Mouse (Mus musculus) macrophage (primary cell): ENCODE results near the gene Wdfy3. TPM values are rescaled to one million over a fixed set of nuclear protein-coding genes. Genes with fewer than 3 reads are reported as not detected.
A peak's percentile ranks its signal among the peaks of the same experiment; 100 is the strongest.

Experiments used
- H3K27ac ChIP-seq: fragments of 350-480 bp; formaldehyde crosslinking; 2 replicates; pipeline ENCODE4 v1.9.0; 2021
- H3K36me3 ChIP-seq: fragments of 350-480 bp; formaldehyde crosslinking; 2 replicates; pipeline ENCODE4 v1.9.0; 2021; ENCODE audit errors: inconsistent target
- H3K4me3 ChIP-seq: fragments of 350-480 bp; formaldehyde crosslinking; 2 replicates; pipeline ENCODE4 v1.9.0; 2021; ENCODE audit errors: inconsistent target
- H3K79me2 ChIP-seq: fragments of 350-480 bp; formaldehyde crosslinking; 2 replicates; pipeline ENCODE4 v1.9.0; 2021; ENCODE audit errors: inconsistent target
- WGBS: methylation state at CpG from one replicate; pipeline ENCODE4 v1.1.7; 2026; ENCODE audit warnings: inconsistent platforms; ENCODE audit not compliant: missing documents; 5-methylcytosine and 5-hydroxymethylcytosine counted together
- polyA plus RNA-seq: library from polyadenylated mRNA; stranded (reverse); fragments of 250-400 nt; gene quantifications from 3 replicates; pipeline ENCODE4 v1.2.4, GENCODE M21; 2018; ENCODE audit warnings: inconsistent platforms

The Wdfy3 gene
- polyA plus RNA-seq, 1 experiment from 2014 or later, result 31.1 TPM

GRCm38 (mm10) chr5:102045177-102045576 is 24.5 kb downstream of the Wdfy3 start:
- 52% methylated on average over 8 of the region's 8 CpGs for WGBS
- H3K36me3 ChIP-seq, result peaks cover 23% of the 10 kb centered on the region; the same call in 1 of the 2 replicates
- H3K27ac ChIP-seq, result no peak overlapping the region
- peaks cover 100% of the 10 kb centered on the region for H3K79me2 ChIP-seq
- no peak overlapping the region for H3K4me3 ChIP-seq

- Histone ChIP-seq H3K79me2 (peaks cover 87% of the 10 kb centered on the region), H3K4me3 (no peak overlapping the region), H3K36me3 (peaks cover 40% of the 10 kb centered on the region), H3K27ac (peak overlapping the region; percentile 51)
- WGBS, result 12% methylated on average over 8 of the region's 8 CpGs
These were observed 36.4 kb downstream of the Wdfy3 start for GRCm38 (mm10) chr5:102033281-102033680.

GRCm38 (mm10) chr5:102032594-102033240 is 37.0 kb downstream of the Wdfy3 start:
- 86% methylated on average over 16 of the region's 22 CpGs for WGBS

DNA sequence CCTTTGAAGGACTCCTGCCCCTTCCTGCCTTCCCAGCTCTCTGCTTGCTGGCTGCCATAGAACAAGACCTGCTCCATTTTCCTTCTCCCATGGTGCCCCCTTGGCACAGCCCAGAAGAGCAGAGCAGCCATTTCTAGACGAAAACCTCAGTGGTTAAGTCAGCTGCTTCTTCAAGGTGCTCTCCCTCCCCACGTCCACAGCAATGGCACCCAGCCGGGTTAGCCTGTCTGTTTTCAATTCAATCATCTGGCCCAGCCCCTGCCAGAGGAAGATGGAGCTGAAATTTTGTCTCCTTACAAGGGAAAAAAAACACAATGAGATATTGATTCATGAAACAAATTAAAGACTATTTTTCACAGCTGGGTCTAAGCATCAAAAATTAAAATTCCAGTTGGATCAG is 37.5 kb downstream of the Wdfy3 start:
- H3K36me3 ChIP-seq, result peaks cover 47% of the 10 kb centered on the region
- H3K27ac ChIP-seq, result no peak overlapping the region
- WGBS, result 89% methylated on average over 3 of the region's 3 CpGs
- H3K79me2 ChIP-seq, result peaks cover 87% of the 10 kb centered on the region
- H3K4me3 ChIP-seq, result no peak overlapping the region

More at GRCm38 (mm10) chr5:102032594-102033240, 37.0 kb downstream of the Wdfy3 start:
- peaks cover 87% of the 10 kb centered on the region for H3K79me2 ChIP-seq
- H3K4me3 ChIP-seq, result no peak overlapping the region
- peak overlapping the region; percentile 51 for H3K27ac ChIP-seq
- peaks cover 46% of the 10 kb centered on the region for H3K36me3 ChIP-seq

DNA sequence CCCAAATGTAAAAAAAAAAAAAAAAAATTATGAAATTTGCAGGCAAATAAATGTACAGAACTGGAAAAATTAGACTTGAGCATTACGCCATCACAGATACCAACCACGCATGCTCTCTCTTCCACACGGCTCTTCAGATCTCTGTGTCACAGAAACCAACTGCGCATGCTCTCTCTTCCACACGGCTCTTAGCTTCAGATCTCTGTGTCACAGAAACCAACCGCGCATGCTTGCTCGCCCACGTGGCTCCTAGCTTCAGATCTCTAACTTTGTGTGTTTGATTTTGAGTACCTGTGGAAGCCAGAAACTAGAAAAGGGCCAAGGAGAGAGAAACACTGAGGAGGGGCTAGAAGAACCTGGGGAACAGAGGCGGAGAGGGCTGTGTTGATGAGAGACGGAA is 46.3 kb downstream of the Wdfy3 start:
- Histone ChIP-seq H3K79me2 (peaks cover 100% of the 10 kb centered on the region), H3K27ac (no peak overlapping the region), H3K36me3 (peaks cover 35% of the 10 kb centered on the region), H3K4me3 (no peak overlapping the region)
- 95% methylated on average over 11 of the region's 11 CpGs for WGBS

GRCm38 (mm10) chr5:102022018-102022898 is 47.5 kb downstream of the Wdfy3 start:
- H3K4me3 ChIP-seq, result no peak overlapping the region
- peaks cover 28% of the 10 kb centered on the region for H3K36me3 ChIP-seq
- no peak overlapping the region for H3K27ac ChIP-seq
- H3K79me2 ChIP-seq, result peaks cover 100% of the 10 kb centered on the region
- 96% methylated on average over 16 of the region's 16 CpGs for whole genome bisulfite sequencing

DNA sequence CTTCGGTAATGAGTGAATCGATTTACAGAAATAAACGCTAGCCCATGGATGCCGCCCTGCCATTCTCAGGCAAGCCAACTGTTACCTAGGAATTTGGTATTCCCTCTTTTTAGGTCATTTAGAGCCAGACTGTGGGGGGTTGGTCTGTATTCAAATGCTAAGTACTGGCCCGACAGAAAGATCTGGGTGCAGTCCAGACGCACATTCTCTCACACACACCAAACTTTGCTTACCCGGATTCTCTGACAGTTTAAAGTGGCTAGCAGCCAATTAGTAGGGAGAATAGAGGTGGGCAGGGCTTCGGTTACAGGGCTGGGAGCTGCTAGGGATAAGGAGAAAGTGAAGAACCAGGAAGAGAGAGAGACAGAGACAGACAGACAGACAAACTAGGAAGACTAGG is 55.5 kb downstream of the Wdfy3 start:
- WGBS, result 96% methylated on average over 8 of the region's 8 CpGs
- peaks cover 100% of the 10 kb centered on the region for H3K79me2 ChIP-seq
- H3K27ac ChIP-seq, result no peak overlapping the region
- peaks cover 14% of the 10 kb centered on the region; the same call in 1 of the 2 replicates for H3K36me3 ChIP-seq
- no peak overlapping the region for H3K4me3 ChIP-seq

- Histone ChIP-seq H3K79me2 (peaks cover 100% of the 10 kb centered on the region), H3K36me3 (peaks cover 14% of the 10 kb centered on the region; the same call in 1 of the 2 replicates), H3K4me3 (no peak overlapping the region), H3K27ac (no peak overlapping the region)
- 99% methylated on average over 7 of the region's 7 CpGs for WGBS
These were observed 55.9 kb downstream of the Wdfy3 start for GRCm38 (mm10) chr5:102013781-102014180.

DNA sequence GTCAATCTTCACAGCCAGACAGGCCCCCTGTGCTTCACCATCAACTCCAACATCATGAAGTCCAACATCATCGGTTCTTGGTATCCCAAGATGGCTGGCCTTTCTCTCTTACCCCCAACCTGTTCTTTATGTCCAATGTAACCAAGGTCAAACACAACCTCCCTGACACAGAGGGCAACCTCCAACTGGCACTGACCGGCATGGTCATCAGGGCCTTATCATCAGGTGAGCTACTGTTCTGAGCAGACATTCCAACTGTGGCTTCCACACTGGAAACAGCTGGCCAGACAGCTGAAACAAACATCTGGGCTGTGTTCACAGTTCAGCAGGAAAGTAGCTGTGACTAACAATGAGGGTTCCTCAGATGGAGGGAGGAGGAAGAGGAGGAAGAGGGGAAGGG is 58.8 kb downstream of the Wdfy3 start:
- WGBS, result 95% methylated on average over 2 of the region's 2 CpGs
- Histone ChIP-seq H3K79me2 (peaks cover 100% of the 10 kb centered on the region), H3K27ac (no peak overlapping the region), H3K4me3 (no peak overlapping the region), H3K36me3 (peaks cover 19% of the 10 kb centered on the region; the same call in 1 of the 2 replicates)

GRCm38 (mm10) chr5:102009606-102010005 is 60.1 kb downstream of the Wdfy3 start:
- peaks cover 100% of the 10 kb centered on the region for H3K79me2 ChIP-seq
- no peak overlapping the region for H3K27ac ChIP-seq
- peaks cover 11% of the 10 kb centered on the region; the same call in 1 of the 2 replicates for H3K36me3 ChIP-seq
- H3K4me3 ChIP-seq, result no peak overlapping the region
- 89% methylated on average over 6 of the region's 6 CpGs for WGBS

DNA sequence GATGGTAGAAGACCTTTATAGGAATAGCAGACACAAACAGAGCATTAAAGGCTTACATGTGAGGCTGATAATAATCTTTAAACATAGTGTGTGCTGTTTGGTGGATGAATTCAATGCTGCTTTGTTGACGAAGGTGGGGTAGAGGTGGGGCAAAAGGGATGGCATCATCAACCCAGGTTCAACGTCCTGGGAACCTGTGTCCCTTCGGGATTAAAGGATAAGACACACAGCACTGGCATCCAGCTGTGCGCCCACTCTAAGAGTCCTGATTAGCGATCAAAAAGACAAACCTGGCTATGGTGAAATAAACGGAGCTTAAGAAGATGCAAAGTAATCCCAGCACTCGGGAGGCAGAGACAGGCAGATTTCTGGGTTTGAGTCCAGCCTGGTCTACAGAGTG is 61.0 kb downstream of the Wdfy3 start:
- WGBS, result 97% methylated on average over 7 of the region's 7 CpGs
- H3K36me3 ChIP-seq, result 0 out of 2 replicates have a peak, but pooled peaks cover 5% of the 10 kb centered on the region
- H3K79me2 ChIP-seq, result peaks cover 100% of the 10 kb centered on the region
- H3K27ac ChIP-seq, result no peak overlapping the region
- H3K4me3 ChIP-seq, result no peak overlapping the region

- Histone ChIP-seq H3K27ac (no peak overlapping the region), H3K36me3 (0 out of 2 replicates have a peak, but pooled peaks cover 5% of the 10 kb centered on the region), H3K79me2 (peaks cover 100% of the 10 kb centered on the region), H3K4me3 (no peak overlapping the region)
- WGBS, result 97% methylated on average over 6 of the region's 6 CpGs
These were observed 63.3 kb downstream of the Wdfy3 start for GRCm38 (mm10) chr5:102006218-102006941.

GRCm38 (mm10) chr5:102003371-102003770 is 66.3 kb downstream of the Wdfy3 start:
- Histone ChIP-seq H3K36me3 (0 out of 2 replicates have a peak, but pooled peaks cover 5% of the 10 kb centered on the region), H3K79me2 (peaks cover 100% of the 10 kb centered on the region), H3K27ac (0 out of 2 replicates have a peak overlapping the region, but pooled peaks have one; percentile 21), H3K4me3 (no peak overlapping the region)
- 53% methylated on average over 3 of the region's 3 CpGs for WGBS

DNA sequence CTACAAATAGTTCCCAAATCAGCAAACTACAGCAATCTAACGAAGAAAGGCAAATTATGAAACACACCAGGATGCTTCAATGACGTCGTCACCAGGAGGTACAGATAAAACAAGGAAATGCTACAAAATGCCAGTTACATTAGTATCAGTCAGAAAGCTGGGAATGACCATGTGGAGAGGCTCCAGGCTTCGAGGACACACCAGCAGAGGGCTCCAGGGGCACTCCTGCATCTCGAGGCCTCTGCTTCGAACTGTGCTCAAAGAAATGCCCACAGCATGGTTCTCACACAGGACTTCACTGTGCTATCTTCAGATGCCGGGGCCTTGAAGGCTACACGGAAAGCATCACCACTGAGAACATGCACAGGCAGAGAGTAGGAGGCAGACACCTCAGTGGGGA is 68.7 kb downstream of the Wdfy3 start:
- Histone ChIP-seq H3K79me2 (peaks cover 100% of the 10 kb centered on the region), H3K36me3 (no peaks in the 10 kb centered on the region), H3K4me3 (no peak overlapping the region), H3K27ac (no peak overlapping the region)
- 85% methylated on average over 8 of the region's 8 CpGs for WGBS
